Mouse (Mus musculus) T-helper 1 cell (primary cell): Measurements from ENCODE around the gene Pold4.

Source experiments
- in situ Hi-C: fragments of 300-600 bp; cut with MboI, MseI; formaldehyde crosslinking; loops from one replicate; pipeline ENCODE4 v1.15.1; 2025; ENCODE audit warnings: high pct_unique_total_duplicates

The Pold4 gene

GRCm38 (mm10) chr19:4268566-4269361 lies 37.1 kb downstream of the Pold4 start, which contains the start of gene Ssh3:
Gene Ssh3, minus strand, starts transcription at chr19:4269180.
- in situ Hi-C loops = no loop called here

- in situ Hi-C loops = no loop called here
These were observed 38.5 kb downstream of the Pold4 start for GRCm38 (mm10) chr19:4270187-4270586.

- in situ Hi-C loops = no loop called here
These were observed 39.3 kb downstream of the Pold4 start for GRCm38 (mm10) chr19:4270972-4271371.

GRCm38 (mm10) chr19:4279487-4279886 lies 47.8 kb downstream of the Pold4 start:
- in situ Hi-C loops = no loop called here

GRCm38 (mm10) chr19:4280425-4280824 lies 48.7 kb downstream of the Pold4 start:
- in situ Hi-C loops = no loop called here

- in situ Hi-C loops = no loop called here
These were observed 51.3 kb downstream of the Pold4 start, which contains the start of gene Ankrd13d for GRCm38 (mm10) chr19:4282898-4283553. Gene Ankrd13d, minus strand, starts transcription at chr19:4283137.
